In the genomic region with DNA sequence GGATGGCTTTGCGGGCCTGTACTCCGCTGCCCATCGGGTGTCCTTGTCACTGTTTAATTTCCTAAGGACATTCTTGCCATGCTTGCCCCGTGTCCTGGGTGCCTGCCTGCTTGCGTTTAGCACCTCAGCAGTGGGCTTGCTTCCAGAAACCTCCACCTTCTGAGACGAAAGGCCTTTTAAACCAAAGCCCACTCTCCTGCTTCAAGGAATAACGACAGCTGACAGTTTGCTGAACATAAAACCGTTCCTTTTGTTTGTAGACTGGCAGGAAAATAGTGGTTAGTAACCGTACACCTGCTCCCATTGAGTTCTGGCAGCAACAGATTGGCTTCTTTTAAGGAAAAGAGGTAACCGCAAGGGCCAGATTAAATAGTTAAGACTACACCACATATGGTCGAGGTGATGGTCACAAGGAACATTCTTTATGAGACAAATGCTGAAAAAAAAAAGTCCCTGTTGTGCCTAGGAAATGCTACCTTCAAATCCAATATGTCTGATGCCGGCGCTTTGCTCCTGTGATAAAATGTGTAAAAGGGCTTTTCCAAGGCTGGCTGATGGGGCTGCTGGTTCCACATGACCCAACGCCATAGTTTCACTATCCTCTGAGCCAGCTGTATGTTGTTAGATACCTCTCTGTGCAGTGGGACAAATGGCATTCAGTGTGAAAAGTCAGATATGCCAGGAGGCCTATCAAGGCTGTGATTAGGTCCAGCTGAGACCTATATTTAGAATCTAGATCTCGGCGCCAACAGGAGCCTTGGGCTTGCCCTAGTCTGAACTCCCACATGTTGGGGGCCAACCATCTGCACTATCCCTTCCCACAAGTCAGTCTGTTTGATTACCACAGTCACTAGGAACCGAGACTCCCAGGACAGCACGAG, we compare ENCODE assay signal across 8 mouse cellular contexts. TPM values are rescaled to one million over a fixed set of nuclear protein-coding genes. Genes with fewer than 3 reads are reported as not detected.
DNase-seq lines count a peak whose midpoint lies in the region; ATAC-seq lines count a peak whose summit lies in the region.
"Had no signal": no experiment of that assay in that cellular context is flagged by ENCODE, and none has a peak within 500 bp of the region (broad histone marks: within the 10 kb centered on the region; RNA-seq: fewer than 3 reads in every experiment).

No protein-coding gene starts in this region.

- H3K9ac ChIP-seq in liver, embryonic 13.5 days = peak overlapping the region; percentile 43; the same call in 1 of the 2 replicates

- 28% methylated on average over 18 of the region's 18 CpGs for WGBS in liver, embryonic 13.5 days (ENCODE audit: insufficient replicate concordance)

- DNase-seq in adipocyte (ENCODE audit: low spot score) = peak; percentile 23
- peak; percentile 66 to 69 for DNase-seq in cerebellum, adult 18-20 months
- DNase-seq in heart, adult 9 months (ENCODE audit: low spot score in 2 of 2) = peak; percentile 46 to 60
- no peak for DNase-seq in liver, embryonic 13.5 days
- no peak for DNase-seq in right cerebral cortex, postnatal 4 days
- no peak for DNase-seq in spleen, postnatal 36 days (ENCODE audit: low spot score in 2 of 2)
- DNase-seq in right cerebral cortex, postnatal 14 days = no peak
- DNase-seq: thymus, postnatal 25 days had no signal

- no peak overlapping the region for H3K4me3 ChIP-seq in liver, embryonic 13.5 days (replicated peaks)

- peak overlapping the region; percentile 22 for H3K4me2 ChIP-seq in liver, embryonic 13.5 days

- no peaks in the 10 kb centered on the region for H3K9me3 ChIP-seq in liver, embryonic 13.5 days (replicated peaks)

- H3K36me3 ChIP-seq in liver, embryonic 13.5 days = no peaks in the 10 kb centered on the region

- H3K27ac ChIP-seq in liver, embryonic 13.5 days = peak overlapping the region; percentile 10

- H3K27me3 ChIP-seq in liver, embryonic 13.5 days = no peaks in the 10 kb centered on the region

- H3K4me1 ChIP-seq in liver, embryonic 13.5 days (replicated peaks) = peaks cover 88% of the 10 kb centered on the region

- ATAC-seq in liver, embryonic 13.5 days (ENCODE audit: low read depth) = peak; percentile 19

RNA-seq across cellular contexts. Expression of a gene that starts 14.2 kb away (rescaled TPM):
- polyA plus RNA-seq in liver, embryonic 13.5 days (2015; fragmentation: Nextera tagmentation; extraction: Ambion mirVana) = 6.1 and 6.2 TPM in 2 replicates

RNA-seq across cellular contexts. Expression of a gene that starts 57.8 kb away (rescaled TPM):
- 4.7 and 6.0 TPM in 2 replicates for polyA plus RNA-seq in liver, embryonic 13.5 days (2015; fragmentation: Nextera tagmentation; extraction: Ambion mirVana)

Comparison
In these comparisons a context has a peak if more than half of its experiments do, and no peak if none do; other contexts are left out.
1. DNase-seq: peak in adipocyte (single experiment), cerebellum, adult 18-20 months (2 of 2) and heart, adult 9 months (2 of 2); none in liver, embryonic 13.5 days (single experiment), right cerebral cortex, postnatal 4 days (single experiment), spleen, postnatal 36 days (0 of 2) and right cerebral cortex, postnatal 14 days (single experiment).